Mouse (Mus musculus): ENCODE data around the gene Crp.

DNA sequence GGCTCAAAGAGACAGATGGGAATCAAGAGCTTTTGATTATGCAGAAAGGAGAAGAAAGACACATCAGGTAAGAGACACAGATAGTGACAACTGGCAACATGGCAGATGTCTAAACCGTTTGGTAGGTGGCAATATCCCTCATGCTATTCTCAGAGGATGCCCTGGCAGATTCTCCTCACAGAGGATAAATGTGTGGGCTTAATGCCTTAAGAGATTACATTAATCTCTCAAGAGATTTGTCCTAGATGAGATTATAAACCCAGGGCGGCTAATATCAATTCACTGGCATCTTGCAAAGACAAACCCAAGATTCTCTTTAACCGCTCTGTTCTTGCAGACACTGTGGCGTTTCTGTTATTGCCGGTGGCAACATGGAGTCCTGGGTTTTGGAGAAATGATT is 14.3 kb upstream of the Crp start:
- TF ChIP-seq POLR2A (IDR thresholded peaks at IDR 0.05; ENCODE audit: extremely low read depth, insufficient read depth, low read length), result no peak
- no peak for TF ChIP-seq CTCF (IDR thresholded peaks at IDR 0.05; ENCODE audit: low read depth, low read length)

Data from liver, adult 2 months (tissue).